Mouse (Mus musculus) CH12.LX (cell line): ENCODE measurements around the gene Ppp2r5c. TPM values are rescaled to one million over a fixed set of nuclear protein-coding genes. Genes with fewer than 3 reads are reported as not detected.

ENCODE experiments used
- DNase-seq: peaks from one replicate; pipeline ENCODE4 v3.0.0-alpha.2; 2013; ENCODE audit errors: extremely low read depth
- H3K27ac ChIP-seq: 2 replicates; pipeline ENCODE4 v1.5.1; 2012; ENCODE audit warnings: low read depth, mild to moderate bottlenecking, control low read depth, moderate library complexity; ENCODE audit not compliant: insufficient read depth
- H3K27me3 ChIP-seq: replicated peaks from 2 replicates; pipeline ENCODE3; 2012; ENCODE audit warnings: inconsistent platforms
- H3K36me3 ChIP-seq, 2 experiments: replicated peaks in 1 of 2; 2 replicates each; pipeline versions ENCODE3 to v1.6.1; 2012; ENCODE audit warnings: inconsistent platforms in 1 of 2, low read length in 1 of 2, mild to moderate bottlenecking in 1 of 2, mixed read lengths in 1 of 2, moderate library complexity in 1 of 2; ENCODE audit not compliant: control insufficient read depth in 1 of 2, insufficient read depth in 1 of 2
- H3K4me1 ChIP-seq, 2 experiments: 2 replicates each; pipeline ENCODE4 v1.6.1; 2012; ENCODE audit warnings: inconsistent platforms in 1 of 2, moderate library complexity in 1 of 2; ENCODE audit not compliant: insufficient read depth in 2 of 2, control insufficient read depth in 1 of 2
- H3K4me2 ChIP-seq: 2 replicates; pipeline ENCODE4 v1.6.1; 2012; ENCODE audit warnings: low read depth, mild to moderate bottlenecking, control low read depth; ENCODE audit not compliant: poor library complexity, insufficient read depth, severe bottlenecking
- H3K4me3 ChIP-seq, 3 experiments: fragments of 150-350 bp in 1 of 3; sonication (generic) in 1 of 3; replicated peaks in 1 of 3; 2 replicates each; pipeline versions ENCODE3 to v1.5.1; 2011 to 2012; ENCODE audit warnings: low read depth in 2 of 3, low read length in 2 of 3, mild to moderate bottlenecking in 2 of 3, moderate library complexity in 2 of 3, control low read depth in 1 of 3, improper control_type of control experiment in 1 of 3, inconsistent platforms in 1 of 3, mixed read lengths in 1 of 3; ENCODE audit not compliant: poor library complexity in 1 of 3
- H3K79me2 ChIP-seq: replicated peaks from 2 replicates; pipeline ENCODE4 v1.6.1; 2012; ENCODE audit warnings: mild to moderate bottlenecking, moderate library complexity; ENCODE audit not compliant: control insufficient read depth, poor library complexity, insufficient read depth, severe bottlenecking; ENCODE audit errors: extremely low read depth
- H3K9ac ChIP-seq: 2 replicates; pipeline ENCODE4 v1.6.1; 2012; ENCODE audit warnings: low read depth, mild to moderate bottlenecking, control low read depth, moderate library complexity; ENCODE audit not compliant: insufficient read depth
- H3K9me3 ChIP-seq: replicated peaks from 2 replicates; pipeline ENCODE3; 2012; ENCODE audit warnings: low read length, inconsistent platforms, mixed read lengths
- CHD1 ChIP-seq: IDR thresholded peaks from 2 replicates; pipeline ENCODE4 v1.6.1; 2012; ENCODE audit warnings: low read depth, low read length, improper control_type of control experiment, inconsistent platforms
- CTCF ChIP-seq, 2 experiments: IDR thresholded peaks in 1 of 2; conservative IDR thresholded peaks in 1 of 2; 2 replicates each; pipeline ENCODE4 v1.5.1; 2011 to 2012; ENCODE audit warnings: low read depth in 2 of 2, low read length in 2 of 2, improper control_type of control experiment in 1 of 2, inconsistent platforms in 1 of 2, mild to moderate bottlenecking in 1 of 2, moderate library complexity in 1 of 2
- E2F4 ChIP-seq: IDR thresholded peaks from 2 replicates; pipeline ENCODE4 v1.6.1; 2011; ENCODE audit warnings: low read depth, low read length, improper control_type of control experiment; ENCODE audit not compliant: insufficient replicate concordance
- ETS1 ChIP-seq: conservative IDR thresholded peaks from 2 replicates; pipeline ENCODE4 v1.6.1; 2012; ENCODE audit warnings: low read depth, mild to moderate bottlenecking, inconsistent platforms, low read length, improper control_type of control experiment, moderate library complexity
- IRF4 ChIP-seq: IDR thresholded peaks from 2 replicates; pipeline ENCODE4 v1.6.1; 2014; ENCODE audit warnings: low read depth, mild to moderate bottlenecking, inconsistent platforms, low read length, improper control_type of control experiment
- JUN ChIP-seq: IDR thresholded peaks from 2 replicates; pipeline ENCODE4 v1.6.1; 2011; ENCODE audit warnings: low read depth, mild to moderate bottlenecking, low read length, improper control_type of control experiment, moderate library complexity; ENCODE audit not compliant: insufficient read depth
- JUND ChIP-seq: conservative IDR thresholded peaks from 2 replicates; pipeline ENCODE4 v1.6.1; 2011; ENCODE audit warnings: low read depth, low read length, improper control_type of control experiment
- MAFK ChIP-seq: IDR thresholded peaks from 2 replicates; pipeline ENCODE4 v1.6.1; 2011; ENCODE audit warnings: low read length, improper control_type of control experiment; ENCODE audit not compliant: insufficient replicate concordance
- MAX ChIP-seq: IDR thresholded peaks from 2 replicates; pipeline ENCODE4 v1.6.1; 2011; ENCODE audit warnings: low read length, improper control_type of control experiment
- MEF2A ChIP-seq: IDR thresholded peaks from 2 replicates; pipeline ENCODE4 v1.6.1; 2014; ENCODE audit warnings: low read depth, mild to moderate bottlenecking, inconsistent platforms, low read length, improper control_type of control experiment, borderline replicate concordance
- NELFE ChIP-seq: IDR thresholded peaks from 2 replicates; pipeline ENCODE4 v1.6.1; 2011; ENCODE audit warnings: low read depth, low read length, improper control_type of control experiment
- POLR2AphosphoS2 ChIP-seq: IDR thresholded peaks from 2 replicates; pipeline ENCODE4 v1.6.1; 2011; ENCODE audit warnings: low read depth, low read length, improper control_type of control experiment
- TBP ChIP-seq: conservative IDR thresholded peaks from 2 replicates; pipeline ENCODE4 v1.6.1; 2011; ENCODE audit warnings: low read depth, low read length, improper control_type of control experiment
- TCF12 ChIP-seq: IDR thresholded peaks from 2 replicates; pipeline ENCODE4 v1.6.1; 2014; ENCODE audit warnings: low read depth, mild to moderate bottlenecking, inconsistent platforms, low read length, improper control_type of control experiment
- USF1 ChIP-seq: IDR thresholded peaks from 2 replicates; pipeline ENCODE4 v1.6.1; 2014; ENCODE audit warnings: low read depth, mild to moderate bottlenecking, inconsistent platforms, low read length, improper control_type of control experiment
- ZMIZ1 ChIP-seq: IDR thresholded peaks from 2 replicates; pipeline ENCODE4 v1.6.1; 2012; ENCODE audit warnings: low read depth, mild to moderate bottlenecking, inconsistent platforms, low read length, improper control_type of control experiment
- dilution Hi-C: fragments of 300-500 bp; cut with MboI; formaldehyde crosslinking; loops from 2 replicates; pipeline ENCODE4 v1.14.3; 2020; ENCODE audit warnings: low sequenced_read_pairs; ENCODE audit not compliant: extremely low pct_unique_long_range_greater_than_20kb, extremely low pct_ligation_motif_present
- in situ Hi-C: fragments of 300-500 bp; cut with MboI; formaldehyde crosslinking; loops from 3 replicates; pipeline ENCODE4 v1.14.3; 2019; ENCODE audit warnings: low sequenced_read_pairs, low pct_ligation_motif_present, low pct_unique_long_range_greater_than_20kb, mixed read lengths
- polyA plus RNA-seq: library from polyadenylated mRNA; unstranded; fragments of >175 nt; gene quantifications from 2 replicates; pipeline ENCODE4 v1.2.1, GENCODE M21; 2012; ENCODE audit warnings: low read depth; ENCODE audit not compliant: insufficient read length
- total RNA-seq, 2 experiments: library from RNA; depleted of rRNA; stranded (reverse); fragments of 300-350 nt in 1 of 2; fragments of >200 nt in 1 of 2; gene quantifications; 2 replicates each; pipeline ENCODE4 v1.2.3; 2012 to 2014

The Ppp2r5c gene
- total and polyA plus RNA-seq, 3 experiments, result 71.6 to 111 (median 97.7) TPM

DNA sequence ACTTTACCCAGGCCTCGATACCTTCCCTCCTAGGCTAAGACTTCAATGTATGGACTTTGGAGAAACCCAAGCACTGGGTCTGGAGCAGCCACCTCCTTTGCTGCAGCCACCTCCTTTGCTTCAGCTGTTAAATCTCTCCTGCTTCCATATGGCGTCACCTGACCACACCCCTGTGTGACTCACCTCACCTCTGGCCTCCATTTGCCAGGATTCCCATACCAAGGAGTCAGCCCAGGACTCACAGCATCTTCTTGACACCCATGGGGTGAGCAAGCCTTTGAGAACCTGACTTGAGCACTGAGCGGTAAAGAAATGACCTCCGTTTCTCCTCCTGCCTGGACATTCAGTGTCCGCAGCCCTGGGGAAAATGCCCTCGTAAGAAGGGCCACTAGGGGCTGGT is 47.8 kb upstream of the Ppp2r5c start:
- DNase-seq, result no peak
- TF ChIP-seq USF1 (no peak), MAX (no peak), TBP (no peak), ETS1 (no peak), CHD1 (no peak), E2F4 (no peak), NELFE (no peak), CTCF (conservative IDR thresholded peaks at IDR 0.05 in 1 of 2, IDR thresholded peaks at IDR 0.05 in 1 of 2; ENCODE audit: low read depth in 2 of 2, low read length in 2 of 2) (no peak), MEF2A (no peak), JUND (no peak), POLR2AphosphoS2 (no peak), JUN (no peak), IRF4 (no peak)
- no peak overlapping the region for H3K4me3 ChIP-seq
- H3K4me1 ChIP-seq, result no peaks in the 10 kb centered on the region
- no peak overlapping the region for H3K27ac ChIP-seq
- dilution Hi-C loops (no loop called here), in situ Hi-C loops (loop anchor here (25.0 kb wide), 1 partner anchor 362 kb away; no protein-coding TSS in a partner anchor)
- H3K9me3 ChIP-seq, result peaks cover 8% of the 10 kb centered on the region
- no peaks in the 10 kb centered on the region for H3K36me3 ChIP-seq
- no peak overlapping the region for H3K9ac ChIP-seq
- H3K4me2 ChIP-seq, result no peak overlapping the region
- no peaks in the 10 kb centered on the region for H3K79me2 ChIP-seq
- peaks cover 41% of the 10 kb centered on the region for H3K27me3 ChIP-seq

DNA sequence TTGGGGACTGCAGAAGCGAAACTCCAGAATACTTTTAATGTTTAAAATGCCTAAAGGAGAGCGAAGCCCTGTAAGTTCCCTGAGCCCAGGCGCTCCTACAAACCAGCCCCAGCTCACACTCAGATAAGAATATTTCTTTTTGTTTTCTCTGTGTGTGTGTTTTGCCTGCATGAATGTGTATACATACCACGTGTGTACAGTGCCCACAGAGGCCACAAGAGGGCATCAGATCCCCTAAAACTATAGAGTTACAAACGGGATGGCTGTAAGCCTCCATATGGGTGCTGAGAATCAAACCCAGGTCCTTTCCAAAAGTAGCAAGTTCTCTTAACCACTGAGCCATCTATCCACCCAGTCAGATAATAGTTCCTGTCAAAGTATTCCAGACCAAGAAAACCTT is 46.0 kb upstream of the Ppp2r5c start:
- no peak overlapping the region for H3K4me2 ChIP-seq
- in situ Hi-C loops, result no loop called here
- H3K36me3 ChIP-seq, result no peaks in the 10 kb centered on the region
- H3K4me1 ChIP-seq, result no peaks in the 10 kb centered on the region
- H3K79me2 ChIP-seq, result no peaks in the 10 kb centered on the region
- dilution Hi-C loops, result no loop called here
- no peak for DNase-seq
- no peak overlapping the region for H3K27ac ChIP-seq
- TF ChIP-seq E2F4 (no peak), CTCF (conservative IDR thresholded peaks at IDR 0.05 in 1 of 2, IDR thresholded peaks at IDR 0.05 in 1 of 2; ENCODE audit: low read depth in 2 of 2, low read length in 2 of 2) (peak in 1 of 2 experiments; percentile 19; a peak in 2 of 4 replicates)
- no peak overlapping the region for H3K4me3 ChIP-seq
- peaks cover 8% of the 10 kb centered on the region for H3K9me3 ChIP-seq
- H3K27me3 ChIP-seq, result peaks cover 44% of the 10 kb centered on the region
- H3K9ac ChIP-seq, result no peak overlapping the region

DNA sequence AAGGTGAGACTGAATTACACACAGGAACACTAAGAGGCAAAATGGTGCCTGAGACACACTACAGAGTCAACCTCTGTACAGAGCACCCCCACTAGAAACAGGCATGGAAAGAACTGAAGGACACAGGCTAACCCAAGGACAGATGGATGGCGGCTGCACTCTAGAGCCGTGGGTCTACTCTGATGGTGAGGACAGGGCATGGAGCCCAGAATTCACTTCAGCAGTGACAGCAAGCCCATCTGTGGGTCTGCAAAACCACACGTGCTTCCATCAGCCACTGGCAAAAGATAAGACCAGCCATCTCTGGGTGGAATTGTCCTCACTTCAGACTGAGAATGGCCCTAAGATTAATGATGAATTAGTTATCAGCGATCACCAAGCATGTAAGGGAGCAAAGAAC is 45.0 kb upstream of the Ppp2r5c start:
- no peak overlapping the region for H3K4me2 ChIP-seq
- no peak overlapping the region for H3K27ac ChIP-seq
- no peaks in the 10 kb centered on the region for H3K79me2 ChIP-seq
- H3K27me3 ChIP-seq, result peaks cover 43% of the 10 kb centered on the region
- DNase-seq, result no peak
- H3K4me1 ChIP-seq, result no peaks in the 10 kb centered on the region
- in situ Hi-C loops (no loop called here), dilution Hi-C loops (no loop called here)
- TF ChIP-seq TBP, result no peak
- TF ChIP-seq TCF12, result no peak
- TF ChIP-seq MAFK, result no peak
- TF ChIP-seq ZMIZ1, result no peak
- H3K36me3 ChIP-seq, result no peaks in the 10 kb centered on the region
- no peak overlapping the region for H3K4me3 ChIP-seq
- H3K9ac ChIP-seq, result no peak overlapping the region
- peaks cover 8% of the 10 kb centered on the region for H3K9me3 ChIP-seq
